Mouse (Mus musculus) spleen, adult 18-20 months (tissue): ENCODE data around the gene Stfa1.
"Not testable (repeated sequence)": the region's sequence is repeated elsewhere in the genome, so short reads cannot be mapped to it uniquely, and the experiment has no call there.

Experiments
- DNase-seq, 2 experiments: peaks; one replicate each; pipeline ENCODE4 v3.0.0; 2022; ENCODE audit warnings: mixed read lengths in 2 of 2

The Stfa1 gene

GRCm38 (mm10) chr16:36276796-36277195 is at the start of gene Stfa1:
Gene Stfa1 (plus strand): TSS chr16:36276951.
- not testable (repeated sequence) for DNase-seq

- DNase-seq, result not testable (repeated sequence)
These were observed 16.2 kb upstream of the Stfa1 start for GRCm38 (mm10) chr16:36260585-36260984.

GRCm38 (mm10) chr16:36289140-36289539 is 12.4 kb downstream of the Stfa1 start:
- DNase-seq, result no peak

GRCm38 (mm10) chr16:36307631-36308030 is 30.9 kb downstream of the Stfa1 start:
- no peak for DNase-seq

- DNase-seq, result not testable (repeated sequence)
These were observed 39.4 kb downstream of the Stfa1 start for GRCm38 (mm10) chr16:36316111-36316510.

- DNase-seq, result no peak
These were observed 42.5 kb downstream of the Stfa1 start for GRCm38 (mm10) chr16:36319286-36319685.

- DNase-seq, result no peak
These were observed 57.5 kb downstream of the Stfa1 start, which contains the start of gene BC117090 for GRCm38 (mm10) chr16:36334232-36334631. Gene BC117090 (minus strand): TSS chr16:36334332.
